Mouse (Mus musculus) layer of hippocampus, adult 8-10 months (tissue): ENCODE measurements at regions not wholly inside any gene's neighbourhood (a gene's known extent, or its start where the extent isn't known, plus 50 kb on each side); places are given as distances from the start of the nearest gene placed in this dataset.

Experiments
- DNase-seq, 2 experiments: peaks; one replicate each; pipeline ENCODE4 v3.0.0; 2022; ENCODE audit warnings: low spot score in 2 of 2

DNA sequence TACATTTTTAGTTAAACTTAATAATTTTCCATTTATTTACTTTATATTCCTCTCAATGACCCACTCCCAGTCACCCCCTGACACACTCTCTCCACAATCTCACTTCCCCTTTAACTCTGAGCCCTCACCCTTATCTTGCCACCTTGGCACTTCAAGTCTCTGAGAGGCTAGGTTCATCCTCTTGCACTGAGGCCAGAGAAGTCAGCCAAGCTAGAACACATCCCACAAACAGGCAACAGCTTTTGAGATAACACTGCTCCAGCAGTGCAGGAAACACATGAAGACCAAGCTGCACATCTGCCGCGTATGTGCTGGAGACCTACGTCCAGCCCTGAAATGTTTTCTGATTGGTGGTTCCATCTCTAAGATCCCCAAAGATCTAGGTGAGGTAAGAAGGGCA lies 717.2 kb upstream of the Gpc5 start:
- DNase-seq: no peak

GRCm38 (mm10) chr14:114398861-114399557 lies 693.0 kb upstream of the Gpc5 start:
- DNase-seq: no peak

- no peak for DNase-seq
These were observed 673.2 kb upstream of the Gpc5 start for GRCm38 (mm10) chr14:114418851-114419250.

GRCm38 (mm10) chr14:114425475-114425874 lies 666.5 kb upstream of the Gpc5 start:
- no peak for DNase-seq
